Mouse (Mus musculus): Measurements from ENCODE around the gene Tmem25.

Gene Tmem25

GRCm38 (mm10) chr9:44772750-44773651 is 26.1 kb downstream of the Tmem25 start:
- WGBS: under 1% methylated on average over 41 of the region's 41 CpGs

- 24% methylated on average over 5 of the region's 5 CpGs for WGBS
Observed at GRCm38 (mm10) chr9:44772392-44772749, 26.7 kb downstream of the Tmem25 start.

DNA sequence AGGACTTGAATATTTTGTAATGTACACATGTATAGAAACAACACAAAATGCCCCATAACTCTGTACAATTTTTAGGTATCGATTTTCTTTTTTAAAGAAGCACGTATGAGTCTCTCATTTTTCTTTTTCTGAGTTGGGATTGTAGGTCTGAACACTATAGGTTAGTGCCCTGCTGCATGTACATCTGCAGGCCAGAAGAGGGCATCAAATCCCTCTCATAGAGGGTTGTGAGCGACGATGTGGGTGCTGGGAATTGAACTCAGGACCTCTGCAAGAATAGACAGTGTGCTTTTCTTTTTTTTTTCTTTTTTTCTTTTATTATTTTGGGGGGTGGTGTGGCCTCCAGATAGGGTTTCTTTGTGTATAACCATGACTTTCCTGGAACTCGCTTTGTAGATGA is 27.7 kb downstream of the Tmem25 start:
- 94% methylated on average over 5 of the region's 5 CpGs for WGBS

DNA sequence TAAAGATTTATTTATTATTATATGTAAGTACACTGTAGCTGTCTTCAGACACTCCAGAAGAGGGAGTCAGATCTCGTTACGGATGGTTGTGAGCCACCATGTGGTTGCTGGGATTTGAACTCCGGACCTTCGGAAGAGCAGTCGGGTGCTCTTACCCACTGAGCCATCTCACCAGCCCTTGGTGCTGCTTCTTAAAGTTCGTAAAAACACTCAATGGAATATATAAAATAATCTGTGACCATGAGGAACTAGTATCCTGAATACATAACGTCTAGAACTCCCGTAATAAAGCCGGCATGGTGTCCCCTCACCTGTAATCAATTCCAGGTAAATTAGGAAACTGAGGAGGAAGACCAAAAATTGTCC is 31.1 kb downstream of the Tmem25 start:
- WGBS: 36% methylated on average over 8 of the region's 9 CpGs

GRCm38 (mm10) chr9:44767101-44768028 is 31.7 kb downstream of the Tmem25 start, which contains the start of the genes Arcn1 and Ift46:
Arcn1 (minus strand) TSS chr9:44767845.
Ift46 (plus strand) TSS chr9:44767908.
- WGBS: under 1% methylated on average over 81 of the region's 82 CpGs

- 65% methylated on average over 2 of the region's 2 CpGs for WGBS
Observed at GRCm38 (mm10) chr9:44760873-44761272, 38.2 kb downstream of the Tmem25 start.

DNA sequence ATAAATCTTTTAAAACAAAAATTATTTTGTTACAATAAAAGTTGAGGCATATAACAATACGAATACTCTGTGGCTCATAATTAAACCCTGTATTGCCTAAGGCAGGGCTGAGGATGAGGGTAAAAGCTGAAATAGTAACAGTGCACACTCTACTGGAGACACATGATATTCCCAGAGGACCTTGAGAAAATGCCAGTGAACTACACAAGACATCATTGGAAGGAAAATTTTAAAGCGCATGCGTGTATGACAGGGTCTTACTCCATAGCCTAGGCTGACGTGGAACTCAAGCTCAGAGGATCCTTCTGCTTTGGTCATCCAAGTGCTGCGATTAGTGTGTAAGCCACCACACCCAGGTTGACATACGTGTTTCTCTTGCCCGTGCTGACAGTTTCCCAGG is 50.6 kb downstream of the Tmem25 start:
- 87% methylated on average over 7 of the region's 7 CpGs for WGBS

- WGBS: 93% methylated on average over 3 of the region's 3 CpGs
Observed at GRCm38 (mm10) chr9:44747341-44747740, 51.8 kb downstream of the Tmem25 start.

- 64% methylated on average over 3 of the region's 3 CpGs for WGBS
Observed at GRCm38 (mm10) chr9:44746666-44747065, 52.4 kb downstream of the Tmem25 start.

- WGBS: 83% methylated on average over 7 of the region's 7 CpGs
Observed at GRCm38 (mm10) chr9:44745371-44745770, 53.7 kb downstream of the Tmem25 start.
